Mouse (Mus musculus): ENCODE measurements at regions not wholly inside any gene's neighbourhood (a gene's known extent, or its start where the extent isn't known, plus 50 kb on each side); places are given as distances from the start of the nearest gene placed in this dataset.
A peak's percentile ranks its signal among the peaks of the same experiment; 100 is the strongest.

DNA sequence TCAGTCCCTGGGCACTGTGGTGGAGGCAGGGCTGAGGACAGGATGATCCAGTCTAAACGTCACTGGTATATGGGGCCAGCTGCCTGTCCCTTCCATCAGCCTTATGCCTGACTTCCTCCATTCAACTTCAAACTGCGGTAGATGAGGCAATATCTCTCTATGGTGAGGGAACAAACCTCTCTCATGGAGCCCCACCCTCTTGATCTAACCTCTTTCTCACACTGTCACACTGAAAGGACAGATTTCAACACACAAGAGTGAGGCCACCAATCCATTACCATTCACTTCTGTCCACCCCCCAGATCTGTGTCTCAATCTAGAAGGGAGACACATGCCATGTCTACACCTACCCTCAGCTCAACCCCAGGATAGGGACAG is 92.5 kb upstream of the Smad3 start:
- no peak for DNase-seq (ENCODE audit: low read depth, low spot score)

GRCm38 (mm10) chr9:63849564-63850315 is 91.9 kb upstream of the Smad3 start:
- peak; percentile 92 for DNase-seq (ENCODE audit: low read depth, low spot score)

DNA sequence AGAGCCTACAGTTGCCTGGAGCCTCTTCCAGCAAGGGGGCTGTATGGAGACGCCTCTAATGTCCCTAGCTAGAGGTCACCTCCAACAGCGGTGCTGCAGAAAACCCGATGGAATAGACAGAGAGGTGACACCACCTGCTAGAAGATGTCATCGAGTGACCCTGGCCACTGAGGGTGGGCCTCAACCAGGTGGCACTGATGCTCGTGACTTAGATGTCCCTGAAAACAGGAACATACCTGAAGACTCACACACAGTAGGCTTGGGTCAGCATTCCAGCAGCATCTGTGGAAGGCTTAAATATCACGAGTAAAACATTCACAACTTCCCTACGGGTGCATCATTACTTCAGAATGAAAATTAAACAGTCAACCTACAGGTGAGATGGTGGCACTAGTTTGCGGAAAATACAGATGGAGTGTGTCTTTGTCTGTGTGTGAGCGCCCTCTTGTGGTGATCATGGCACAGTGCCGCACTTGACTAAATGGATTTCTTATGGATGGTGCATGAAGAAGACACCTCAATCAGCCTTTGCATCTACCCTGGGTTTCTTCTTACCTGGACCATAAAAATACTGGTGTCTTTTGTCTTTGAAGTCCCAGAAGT is 86.2 kb upstream of the Smad3 start:
- peak; percentile 86 for DNase-seq (ENCODE audit: low read depth, low spot score)

GRCm38 (mm10) chr9:63843431-63843830 is 85.6 kb upstream of the Smad3 start:
- DNase-seq (ENCODE audit: low read depth, low spot score), result no peak

DNA sequence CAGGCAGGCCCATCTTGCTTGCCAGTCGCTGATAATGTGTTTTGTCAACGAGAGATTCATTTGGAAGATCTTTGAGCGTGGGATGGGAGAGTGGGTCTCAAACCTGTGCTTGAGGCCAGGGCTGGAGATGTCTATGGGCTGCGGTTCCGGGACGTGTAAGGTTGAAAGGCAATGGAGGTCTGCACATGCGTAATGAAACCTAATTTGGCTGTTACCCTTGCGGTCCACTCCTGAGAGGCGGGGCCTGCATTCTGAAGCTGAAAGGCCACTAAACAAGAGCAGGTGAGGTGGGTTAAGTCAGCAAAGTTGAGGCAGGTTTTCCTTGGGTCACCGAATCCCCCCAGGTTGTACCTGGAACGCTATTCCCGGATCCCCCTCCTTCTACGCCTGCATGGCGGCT is 83.3 kb upstream of the Smad3 start:
- DNase-seq (ENCODE audit: low read depth, low spot score), result peak; percentile 46

GRCm38 (mm10) chr9:63838996-63839772 is 81.4 kb upstream of the Smad3 start:
- DNase-seq (ENCODE audit: low read depth, low spot score), result no peak

GRCm38 (mm10) chr9:63837552-63837951 is 79.8 kb upstream of the Smad3 start:
- DNase-seq (ENCODE audit: low read depth, low spot score), result no peak

DNA sequence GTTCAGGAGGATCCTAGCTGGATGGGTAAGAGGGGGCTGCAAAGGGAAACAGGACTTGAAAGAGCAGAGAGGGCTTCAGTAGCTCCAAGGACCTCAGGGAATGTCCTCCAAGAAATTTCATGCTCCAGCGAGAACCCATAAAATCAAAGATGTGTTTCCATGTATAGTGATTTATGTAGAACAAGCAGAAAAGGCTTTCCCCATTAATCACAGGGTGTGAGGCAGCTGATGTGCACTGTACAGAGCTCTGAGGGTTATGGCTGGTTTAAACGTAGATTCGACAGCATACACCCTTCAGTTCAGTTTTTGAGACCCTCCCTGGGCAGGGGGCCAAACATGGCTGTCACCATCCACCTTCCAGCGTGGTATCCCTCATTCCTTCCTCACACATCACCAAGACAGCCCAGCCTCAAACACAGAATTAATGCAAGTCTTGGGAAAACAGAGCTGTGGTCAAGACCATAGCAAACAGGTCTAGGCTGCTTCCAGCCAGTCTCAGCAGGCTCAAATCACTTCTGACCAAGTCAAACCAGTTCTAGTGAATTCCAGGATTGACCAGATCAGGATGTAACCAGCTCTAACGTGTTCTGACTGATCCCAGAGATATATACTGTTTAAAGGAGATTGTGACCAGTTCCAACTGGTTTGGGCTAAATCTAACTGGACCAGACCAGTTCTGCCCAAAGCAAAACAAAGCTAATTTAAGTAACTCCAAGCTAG is 78.9 kb upstream of the Smad3 start:
- peak; percentile 69 for DNase-seq (ENCODE audit: low read depth, low spot score)

DNA sequence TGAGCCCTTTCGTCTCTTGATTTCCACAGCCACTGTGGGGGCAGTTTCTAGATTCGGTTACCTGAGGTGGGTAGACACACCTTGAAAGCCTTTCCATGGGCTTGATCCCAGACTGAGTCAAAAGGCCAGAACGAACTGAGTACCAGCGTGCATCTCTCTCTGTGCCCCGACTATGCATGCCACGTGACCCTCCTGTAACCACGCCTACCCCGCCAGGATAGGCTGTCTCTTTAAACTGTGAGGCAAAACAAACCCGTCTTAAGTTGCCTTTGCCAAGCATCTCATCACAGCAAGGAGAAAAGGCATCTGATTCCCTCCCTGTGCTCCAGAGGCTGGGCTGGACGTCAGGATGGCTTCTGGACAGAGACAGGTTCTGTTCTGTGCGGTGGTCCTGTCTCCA is 78.2 kb upstream of the Smad3 start:
- DNase-seq (ENCODE audit: low read depth, low spot score), result no peak

- DNase-seq (ENCODE audit: low read depth, low spot score), result no peak
Observed at GRCm38 (mm10) chr9:63834416-63834815, 76.6 kb upstream of the Smad3 start.

DNA sequence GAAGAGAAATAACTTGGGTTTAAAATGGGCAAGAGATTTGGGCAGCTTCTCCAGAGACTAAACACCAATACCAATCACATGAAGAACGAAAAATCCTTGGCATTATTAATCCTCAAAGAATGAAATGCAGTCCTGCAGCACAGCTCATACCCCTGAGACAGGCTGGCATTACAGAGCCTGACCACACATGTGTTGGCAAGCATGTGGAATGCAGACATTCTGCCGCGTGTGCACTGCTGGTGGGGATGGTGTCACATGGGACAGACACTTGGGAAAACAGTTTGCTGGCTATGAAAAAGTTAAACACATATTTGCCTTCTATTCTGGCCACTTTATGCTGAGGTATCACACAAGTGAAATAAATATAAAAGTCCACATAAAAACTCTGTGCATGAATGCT is 60.4 kb upstream of the Smad3 start:
- no peak for DNase-seq (ENCODE audit: low read depth, low spot score)

DNA sequence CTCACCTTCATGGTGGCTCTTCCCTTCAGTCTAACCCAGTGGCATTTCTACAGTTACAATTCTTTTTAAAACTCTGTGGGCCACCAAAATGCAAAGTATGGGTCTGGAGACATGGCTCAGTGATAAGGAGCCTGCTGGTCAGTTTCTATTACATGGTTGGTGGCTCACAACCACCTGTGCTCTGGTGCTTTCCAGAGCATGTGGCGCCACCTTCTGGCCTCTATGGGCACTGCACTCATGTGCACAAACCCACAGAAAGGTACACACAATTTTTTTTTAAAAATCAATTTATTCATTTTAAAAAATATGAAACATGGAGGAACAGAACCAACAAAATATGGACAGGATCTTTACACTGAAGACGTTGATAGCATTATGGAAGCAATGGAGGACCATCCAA is 58.7 kb upstream of the Smad3 start:
- DNase-seq (ENCODE audit: low read depth, low spot score), result peak; percentile 75

DNA sequence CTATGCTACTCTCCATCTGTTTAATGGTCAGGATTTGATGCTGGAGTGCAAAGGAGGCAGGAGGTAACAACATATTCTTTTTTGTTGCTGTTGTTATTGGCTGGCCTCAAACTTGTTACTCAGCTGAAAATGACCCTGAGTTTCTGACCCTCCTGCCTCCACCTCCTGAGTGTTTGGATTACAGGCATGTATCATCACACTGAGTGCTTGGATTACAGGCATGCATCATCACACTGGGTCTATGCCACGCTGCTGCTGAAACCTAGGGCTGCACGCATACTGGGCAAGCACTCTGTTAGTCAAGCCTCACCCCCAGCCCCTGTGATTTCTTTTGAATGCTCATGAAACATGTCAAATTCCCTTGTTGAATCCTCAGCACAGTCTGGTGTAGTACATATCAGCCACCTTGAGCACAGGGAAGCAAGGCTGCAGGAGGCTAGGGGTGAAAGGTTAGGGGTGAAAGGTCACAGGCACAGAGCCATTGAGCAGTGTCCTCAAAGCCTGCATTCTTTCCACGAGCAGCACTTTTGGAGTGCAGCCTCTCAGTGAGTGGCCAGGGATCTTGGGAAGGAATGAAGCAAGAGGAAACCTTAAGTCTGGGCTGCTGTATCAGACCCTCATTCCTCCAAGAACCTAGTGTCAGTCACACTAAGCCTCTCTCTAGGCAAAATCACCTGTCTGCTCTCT is 52.2 kb upstream of the Smad3 start:
- DNase-seq (ENCODE audit: low read depth, low spot score), result no peak
